In genomic region chr5:146692361-146692975, GRCm38 (mm10) we compare ENCODE assay signal across 8 mouse cellular contexts.
DNase-seq lines count a peak whose midpoint lies in the region; ATAC-seq and TF ChIP-seq lines count a peak whose summit lies in the region.

No protein-coding gene starts in this region.

- no peaks in the 10 kb centered on the region for H3K9me3 ChIP-seq in hindbrain, embryonic 13.5 days
- no peaks in the 10 kb centered on the region for H3K9me3 ChIP-seq in hindbrain, embryonic 11.5 days (ENCODE audit: control insufficient read depth, low read length)
- H3K9me3 ChIP-seq in lung, embryonic 14.5 days (ENCODE audit: low read depth, low read length), result no peaks in the 10 kb centered on the region

- WGBS in hindbrain, embryonic 13.5 days, result 40% methylated on average over 7 of the region's 7 CpGs
- WGBS in hindbrain, embryonic 11.5 days, result 47% methylated on average over 7 of the region's 7 CpGs
- 8% methylated on average over 7 of the region's 7 CpGs for WGBS in lung, embryonic 14.5 days

- 0 out of 2 replicates have a peak overlapping the region, but pooled peaks have one; percentile 4 for H3K27ac ChIP-seq in hindbrain, embryonic 13.5 days
- H3K27ac ChIP-seq in hindbrain, embryonic 11.5 days (ENCODE audit: low read depth, low read length), result no peak overlapping the region
- H3K27ac ChIP-seq in lung, embryonic 14.5 days (ENCODE audit: low read depth), result peak overlapping the region; percentile 80

- no peak overlapping the region for H3K4me3 ChIP-seq in hindbrain, embryonic 13.5 days
- H3K4me3 ChIP-seq in hindbrain, embryonic 11.5 days (ENCODE audit: low read depth, low read length), result no peak overlapping the region
- H3K4me3 ChIP-seq in lung, embryonic 14.5 days (ENCODE audit: low read depth, low read length), result no peak overlapping the region

- H3K9ac ChIP-seq in hindbrain, embryonic 13.5 days, result no peak overlapping the region
- H3K9ac ChIP-seq in hindbrain, embryonic 11.5 days (ENCODE audit: low read depth, low read length), result no peak overlapping the region
- H3K9ac ChIP-seq in lung, embryonic 14.5 days, result no peak overlapping the region

- H3K27me3 ChIP-seq in hindbrain, embryonic 13.5 days, result no peaks in the 10 kb centered on the region
- no peaks in the 10 kb centered on the region for H3K27me3 ChIP-seq in hindbrain, embryonic 11.5 days (ENCODE audit: control insufficient read depth, insufficient read depth, low read length)
- no peaks in the 10 kb centered on the region for H3K27me3 ChIP-seq in lung, embryonic 14.5 days (ENCODE audit: insufficient read depth, low read length)

- TF ChIP-seq CTCF in lung, embryonic 14.5 days (IDR thresholded peaks at IDR 0.05; ENCODE audit: low read depth), result 0 out of 2 replicates have a peak, but pooled peaks have one; percentile 4

- ATAC-seq in hindbrain, embryonic 13.5 days (ENCODE audit: low FRiP score), result no peak
- ATAC-seq in hindbrain, embryonic 11.5 days (ENCODE audit: low FRiP score), result no peak
- peak; percentile 55 for ATAC-seq in lung, embryonic 14.5 days (ENCODE audit: insufficient read depth)

- DNase-seq in hindbrain, embryonic 11.5 days (ENCODE audit: low spot score), result no peak
- DNase-seq in brain, adult 2 months (ENCODE audit: low read depth, low spot score), result peak; percentile 10
- DNase-seq in kidney, adult 9 months, result peak; percentile 78
- DNase-seq in lung, embryonic 14.5 days, result peak; percentile 68
- DNase-seq in neural tube, embryonic 10.5 days (ENCODE audit: extremely low spot score, low spot score), result no peak
- no peak for DNase-seq in thymus, postnatal 0 days (ENCODE audit: low spot score)
- DNase-seq in cerebellum, adult 8-10 months, result no peak

- no peaks in the 10 kb centered on the region for H3K36me3 ChIP-seq in hindbrain, embryonic 13.5 days
- H3K36me3 ChIP-seq in hindbrain, embryonic 11.5 days (ENCODE audit: control insufficient read depth, insufficient read depth, low read length), result no peaks in the 10 kb centered on the region
- no peaks in the 10 kb centered on the region for H3K36me3 ChIP-seq in lung, embryonic 14.5 days (ENCODE audit: insufficient read depth)

- H3K4me1 ChIP-seq in hindbrain, embryonic 13.5 days (replicated peaks), result peaks cover 9% of the 10 kb centered on the region
- H3K4me1 ChIP-seq in hindbrain, embryonic 11.5 days (replicated peaks; ENCODE audit: control insufficient read depth, insufficient read depth, low read length), result no peaks in the 10 kb centered on the region
- peaks cover 14% of the 10 kb centered on the region for H3K4me1 ChIP-seq in lung, embryonic 14.5 days (ENCODE audit: insufficient read depth)

- no peak overlapping the region for H3K4me2 ChIP-seq in hindbrain, embryonic 13.5 days
- no peak overlapping the region for H3K4me2 ChIP-seq in hindbrain, embryonic 11.5 days (replicated peaks; ENCODE audit: low read depth, low read length)
- H3K4me2 ChIP-seq in lung, embryonic 14.5 days, result peak overlapping the region; percentile 12; the same call in 1 of the 2 replicates

Comparison
In these comparisons a context has a peak if more than half of its experiments do, and no peak if none do; other contexts are left out.
1. DNase-seq: peak in brain, adult 2 months (single experiment), kidney, adult 9 months (single experiment) and lung, embryonic 14.5 days (single experiment); none in hindbrain, embryonic 11.5 days (single experiment), neural tube, embryonic 10.5 days (single experiment), thymus, postnatal 0 days (single experiment) and cerebellum, adult 8-10 months (single experiment).